Mouse (Mus musculus): ENCODE results near the gene Mgrn1. TPM values are rescaled to one million over a fixed set of nuclear protein-coding genes. Genes with fewer than 3 reads are reported as not detected.

The Mgrn1 gene
- total RNA-seq, 2 experiments from 2014 or later, result 88.0 to 106 TPM

- peak; percentile 48 for DNase-seq
Measured at GRCm38 (mm10) chr16:4878192-4878885, 7.7 kb upstream of the Mgrn1 start.

- DNase-seq, result no peak
Measured at GRCm38 (mm10) chr16:4879101-4879707, 6.8 kb upstream of the Mgrn1 start.

GRCm38 (mm10) chr16:4879708-4880124 is 6.3 kb upstream of the Mgrn1 start:
- peak; percentile 94 for DNase-seq

- DNase-seq, result peak; percentile 100
Measured at GRCm38 (mm10) chr16:4880136-4880825, 5.8 kb upstream of the Mgrn1 start, which contains the start of gene Ubald1. TSS of gene Ubald1 (minus strand) at chr16:4880315.

- DNase-seq, result no peak
Measured at GRCm38 (mm10) chr16:4881400-4882351, 4.4 kb upstream of the Mgrn1 start.

GRCm38 (mm10) chr16:4884930-4885329 is 1.1 kb upstream of the Mgrn1 start:
- no peak for DNase-seq

GRCm38 (mm10) chr16:4886690-4887020 is 606 bp downstream of the Mgrn1 start:
- no peak for DNase-seq

GRCm38 (mm10) chr16:4890201-4890709 is 4.2 kb downstream of the Mgrn1 start:
- DNase-seq, result no peak

- no peak for DNase-seq
Measured at GRCm38 (mm10) chr16:4892171-4892570, 6.1 kb downstream of the Mgrn1 start.

GRCm38 (mm10) chr16:4894201-4894908 is 8.3 kb downstream of the Mgrn1 start:
- no peak for DNase-seq

- DNase-seq, result peak; percentile 68
Measured at GRCm38 (mm10) chr16:4896249-4897027, 10.4 kb downstream of the Mgrn1 start.

GRCm38 (mm10) chr16:4897146-4897730 is 11.2 kb downstream of the Mgrn1 start:
- DNase-seq, result no peak

GRCm38 (mm10) chr16:4898881-4899280 is 12.8 kb downstream of the Mgrn1 start:
- no peak for DNase-seq

GRCm38 (mm10) chr16:4899711-4900110 is 13.7 kb downstream of the Mgrn1 start:
- DNase-seq, result no peak

GRCm38 (mm10) chr16:4901167-4901566 is 15.1 kb downstream of the Mgrn1 start:
- no peak for DNase-seq

GRCm38 (mm10) chr16:4902390-4902789 is 16.3 kb downstream of the Mgrn1 start:
- DNase-seq, result no peak

GRCm38 (mm10) chr16:4903491-4904102 is 17.5 kb downstream of the Mgrn1 start:
- DNase-seq, result no peak

GRCm38 (mm10) chr16:4904878-4905277 is 18.8 kb downstream of the Mgrn1 start:
- no peak for DNase-seq

GRCm38 (mm10) chr16:4905591-4905990 is 19.5 kb downstream of the Mgrn1 start:
- DNase-seq, result no peak

GRCm38 (mm10) chr16:4906559-4906958 is 20.5 kb downstream of the Mgrn1 start:
- DNase-seq, result no peak

Measured in adrenal gland, postnatal 10 days (tissue).